Mouse (Mus musculus) lung, adult 18-20 months (tissue): ENCODE results near the gene Pgap2.

ENCODE experiments used
- DNase-seq, 2 experiments: peaks; one replicate each; pipeline ENCODE4 v3.0.0; 2022; ENCODE audit warnings: mixed read lengths in 2 of 2

Gene Pgap2

DNA sequence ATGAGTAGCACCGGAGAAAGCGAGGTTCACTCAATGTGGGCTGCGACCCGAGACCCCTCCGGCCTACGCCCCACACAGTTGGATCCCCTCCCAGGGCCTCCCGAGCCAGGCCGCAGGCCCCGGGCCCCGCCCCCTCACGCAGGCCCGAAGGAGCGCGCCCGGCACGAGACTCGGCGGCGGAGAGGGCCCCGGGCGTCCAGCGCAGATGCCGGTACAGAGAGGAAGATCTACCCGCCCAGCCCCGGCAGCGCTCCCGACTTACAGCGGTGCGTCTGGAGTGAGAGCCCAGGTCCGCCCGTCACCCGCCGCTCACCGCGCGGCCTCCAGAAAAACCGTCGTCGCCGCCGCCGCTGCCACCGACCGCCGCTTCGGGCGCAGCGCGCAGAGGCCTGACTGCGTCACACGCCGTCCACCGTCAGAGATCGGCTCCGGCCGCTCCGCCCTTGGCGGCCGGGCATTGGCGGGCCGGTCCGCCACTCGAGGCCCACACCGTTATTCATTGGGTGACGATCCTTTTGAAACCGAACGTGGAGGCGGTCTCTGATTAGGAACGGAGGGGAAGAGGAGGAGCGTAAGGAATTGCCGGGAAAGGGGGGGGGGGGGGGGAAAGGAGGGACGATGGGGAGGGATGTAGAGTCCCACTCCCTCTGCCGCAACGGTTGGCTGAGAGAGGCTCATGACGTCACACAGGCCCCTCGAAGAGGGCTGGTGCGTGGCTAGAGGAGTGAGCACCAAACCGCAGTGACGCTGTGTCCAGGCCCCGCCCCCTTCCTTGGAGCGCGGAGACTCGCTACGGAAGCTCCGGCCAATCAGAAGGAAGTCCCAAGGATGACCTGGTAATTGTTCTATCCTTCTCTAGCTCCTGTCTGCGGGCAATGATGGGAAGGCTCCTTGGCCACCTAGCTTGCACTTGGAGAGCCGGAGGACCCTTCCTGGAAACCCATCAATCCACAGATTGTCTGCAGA lies at the start of gene Pgap2, which contains the start of gene Nup98:
Gene Pgap2 (plus strand): TSS at position 453 of the 966 bp plus-strand sequence.
Gene Nup98 (minus strand): TSS at position 421 of the 966 bp plus-strand sequence.
- DNase-seq, result peak; percentile 99 to 100

- no peak for DNase-seq
Measured at GRCm38 (mm10) chr7:102170300-102170699, 39.7 kb upstream of the Pgap2 start.

DNA sequence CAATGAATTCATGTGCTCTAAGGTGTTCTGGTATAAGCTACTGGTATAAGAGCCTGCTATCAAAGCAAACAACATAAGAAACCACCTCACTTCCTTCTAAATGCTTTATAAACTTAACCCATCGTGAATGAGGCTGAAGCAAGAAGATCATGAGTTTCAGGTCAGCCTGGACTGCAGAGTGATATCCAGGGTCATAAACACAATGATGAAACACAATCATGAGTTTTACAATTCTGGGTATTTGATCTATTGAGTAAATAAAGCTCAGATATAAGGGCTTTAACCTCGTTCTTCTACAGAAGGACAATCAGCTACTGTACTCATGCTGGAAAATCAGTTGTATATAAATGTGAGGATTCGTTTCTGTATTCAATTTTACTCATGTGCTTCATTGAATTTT lies 26.2 kb upstream of the Pgap2 start:
- DNase-seq, result no peak

- no peak for DNase-seq
Measured at GRCm38 (mm10) chr7:102192356-102192755, 17.7 kb upstream of the Pgap2 start.

DNA sequence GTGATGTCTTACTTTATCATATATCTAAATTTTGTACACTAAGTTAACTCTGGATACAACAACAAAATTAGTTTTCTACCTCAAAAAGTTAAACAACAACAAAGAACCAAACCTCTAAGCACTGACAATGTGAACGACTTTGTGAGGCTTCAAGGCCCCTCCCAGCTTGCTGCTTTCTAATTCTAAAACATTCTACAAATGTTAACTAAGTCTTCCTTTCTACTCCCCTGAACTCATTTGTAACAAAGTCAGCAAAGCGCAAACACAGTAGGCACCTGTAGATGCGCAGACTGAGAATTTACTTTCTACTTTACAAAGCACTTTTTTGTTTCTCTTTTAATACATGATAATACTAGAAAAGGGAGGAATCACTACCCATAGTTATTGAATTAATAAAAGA lies 9.4 kb upstream of the Pgap2 start:
- no peak for DNase-seq

DNA sequence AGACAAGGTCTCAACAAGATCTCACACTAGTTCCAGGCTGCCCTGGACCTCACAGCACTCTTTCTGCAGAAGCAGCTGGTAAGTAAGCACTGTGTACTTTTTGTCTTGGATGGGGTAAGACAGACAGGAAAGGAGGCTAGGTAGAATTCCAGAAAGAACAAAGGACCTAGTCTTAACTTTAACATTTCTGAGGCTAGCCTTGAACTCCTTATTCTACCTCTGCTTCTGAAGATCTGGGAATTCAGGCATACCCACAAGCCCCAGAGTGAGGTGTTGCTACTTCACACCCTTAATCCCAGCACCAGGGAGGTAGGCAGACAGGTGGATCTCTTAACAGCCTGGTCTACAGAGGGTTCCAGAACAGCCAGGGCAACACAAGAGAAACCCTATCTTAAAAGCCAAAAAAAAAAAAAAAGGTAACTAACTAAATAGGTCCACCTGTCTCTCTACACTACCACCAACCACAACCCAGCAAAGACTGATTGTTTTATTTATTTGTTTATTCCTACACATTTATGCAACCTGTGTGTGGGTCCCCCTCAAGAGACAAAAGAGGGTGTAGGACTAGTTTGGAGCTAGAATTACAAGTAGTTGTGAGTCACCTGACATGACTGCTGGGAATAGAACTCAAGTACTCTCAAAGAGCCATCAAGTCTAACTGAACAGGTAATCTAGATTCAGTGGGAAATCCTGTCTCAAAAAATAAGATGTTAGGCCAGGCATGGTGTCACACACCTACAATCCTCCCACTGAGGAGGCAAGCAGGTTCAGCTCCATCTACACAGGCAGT lies 8.8 kb upstream of the Pgap2 start:
- DNase-seq, result peak in 1 of 2 experiments; percentile 33

DNA sequence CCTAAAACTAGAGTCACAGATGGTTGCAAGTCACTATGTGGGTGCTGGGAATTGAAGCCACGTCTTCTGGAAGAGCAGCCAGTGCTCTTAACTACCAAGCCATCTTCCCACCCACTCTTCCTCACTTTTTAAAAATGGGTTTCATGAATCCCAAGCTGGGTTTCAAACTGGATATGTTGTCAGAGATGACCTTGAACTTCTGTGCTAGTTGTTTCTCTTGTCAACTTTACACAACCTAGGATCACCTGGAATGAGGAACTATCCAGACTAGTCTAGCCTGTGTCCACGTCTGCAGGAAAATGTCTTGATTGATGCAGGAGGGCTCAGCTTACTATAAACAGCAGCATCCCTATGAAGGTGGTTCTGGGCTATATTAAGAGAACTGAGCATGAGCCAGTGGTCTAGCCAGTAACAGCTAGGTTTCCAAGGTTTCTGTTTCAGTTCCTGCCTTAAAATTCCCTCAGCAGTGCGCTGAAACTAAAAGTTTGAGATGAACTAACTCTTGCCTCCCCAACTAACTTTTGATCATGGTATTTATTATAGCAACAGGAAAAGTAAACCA lies 5.6 kb upstream of the Pgap2 start:
- DNase-seq, result no peak

- no peak for DNase-seq
Measured at GRCm38 (mm10) chr7:102205646-102206045, 4.4 kb upstream of the Pgap2 start.

- no peak for DNase-seq
Measured at GRCm38 (mm10) chr7:102208806-102209363, 1.1 kb upstream of the Pgap2 start.

- DNase-seq, result no peak
Measured at GRCm38 (mm10) chr7:102211071-102211470, 1.1 kb downstream of the Pgap2 start.

DNA sequence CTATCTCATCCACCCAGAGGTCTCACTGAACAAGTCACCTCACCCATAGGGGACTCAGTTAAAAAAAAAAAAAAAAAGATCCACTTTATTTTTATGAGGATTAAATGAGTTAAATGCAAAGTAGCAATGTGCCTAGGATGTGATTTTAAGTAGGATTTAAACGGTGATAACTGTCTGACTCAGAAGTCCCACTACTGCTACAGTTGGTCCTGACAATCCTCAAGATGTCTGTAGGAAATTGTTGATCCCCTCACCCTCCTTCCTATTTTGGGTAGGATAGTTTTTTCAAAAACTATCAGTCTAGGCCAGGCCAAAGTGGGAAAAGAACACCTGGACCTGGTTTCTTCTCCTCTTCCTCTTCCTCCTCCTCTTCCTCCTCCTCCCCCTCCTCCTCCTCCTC lies 11.9 kb downstream of the Pgap2 start:
- DNase-seq, result no peak

GRCm38 (mm10) chr7:102222336-102222735 lies 12.3 kb downstream of the Pgap2 start:
- peak; percentile 44 to 74 for DNase-seq

DNA sequence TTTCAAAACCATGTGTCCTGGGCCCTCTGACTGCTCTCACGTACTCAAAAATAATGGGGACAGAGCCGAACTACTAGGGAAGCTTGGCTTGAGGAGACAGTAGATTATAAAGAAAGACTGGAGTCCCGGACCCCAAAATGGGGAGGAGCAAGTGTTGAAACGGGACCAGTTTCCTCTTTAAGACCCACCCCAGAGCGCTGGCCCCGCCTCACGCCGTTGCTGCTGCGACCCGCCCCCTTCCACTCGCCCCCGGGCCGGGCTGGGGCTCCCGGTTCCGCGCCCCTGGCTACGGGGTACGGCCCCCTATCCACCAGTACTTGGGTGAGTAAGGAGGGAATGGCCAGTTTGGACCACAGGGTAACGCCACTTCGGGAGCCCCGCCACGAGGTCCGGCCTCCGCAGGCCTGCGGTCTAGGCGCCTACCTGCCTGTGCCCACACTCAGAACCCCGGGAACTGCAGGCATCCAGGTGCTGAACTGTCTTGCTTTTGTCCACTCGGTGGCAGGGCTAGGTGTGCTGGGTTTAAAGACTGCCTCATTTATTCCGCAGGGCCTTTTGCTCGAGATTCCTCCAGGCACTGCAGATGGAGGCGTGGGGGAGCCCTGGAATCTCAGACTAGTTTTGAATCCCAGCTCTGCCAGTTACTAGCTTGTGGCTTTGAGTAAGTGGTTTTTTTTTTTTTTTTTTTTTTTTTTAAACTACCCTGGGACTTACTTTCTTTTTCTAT lies 13.0 kb downstream of the Pgap2 start:
- DNase-seq, result peak; percentile 82 to 88

DNA sequence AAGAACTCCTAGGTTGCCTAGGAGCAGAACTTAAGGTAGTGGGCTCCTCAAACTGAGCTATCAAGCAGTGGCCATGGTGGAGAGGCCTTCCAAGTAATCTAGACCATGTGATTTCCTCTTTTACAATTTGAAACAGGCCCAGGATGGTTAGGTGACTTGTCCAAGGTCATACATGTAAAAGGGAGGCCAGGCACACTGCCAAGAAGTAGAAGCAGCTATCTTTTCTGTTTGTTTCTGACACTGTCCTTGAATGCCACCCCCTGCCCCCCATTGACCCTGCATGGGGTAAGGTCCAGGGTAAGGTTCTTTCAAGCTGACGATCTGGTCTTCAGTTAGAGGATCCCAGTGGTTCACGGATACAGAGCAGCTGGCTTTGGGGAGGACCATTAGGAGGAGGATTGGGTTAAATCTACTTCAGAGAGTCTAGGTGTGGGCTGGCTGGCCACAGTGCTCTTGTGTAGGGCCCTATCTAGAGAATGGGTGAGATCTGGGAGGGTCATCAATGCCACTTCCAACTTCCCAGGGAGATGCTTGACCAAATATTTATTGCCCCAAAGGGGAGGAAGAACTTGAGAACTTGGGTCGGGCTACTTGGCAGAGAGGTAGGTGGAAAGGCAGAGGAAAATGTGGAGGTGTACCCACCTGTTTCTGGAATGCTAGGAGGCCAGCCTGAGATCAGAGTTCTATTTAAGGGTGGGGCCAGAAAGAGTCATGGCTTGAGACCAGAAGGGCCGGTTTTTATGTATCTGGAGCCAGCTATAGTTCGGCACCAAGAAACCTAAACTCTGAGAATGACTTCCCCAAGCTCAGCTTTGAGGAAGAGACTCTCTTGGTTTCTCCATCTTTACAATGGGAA lies 14.1 kb downstream of the Pgap2 start:
- DNase-seq, result peak; percentile 66 to 77

DNA sequence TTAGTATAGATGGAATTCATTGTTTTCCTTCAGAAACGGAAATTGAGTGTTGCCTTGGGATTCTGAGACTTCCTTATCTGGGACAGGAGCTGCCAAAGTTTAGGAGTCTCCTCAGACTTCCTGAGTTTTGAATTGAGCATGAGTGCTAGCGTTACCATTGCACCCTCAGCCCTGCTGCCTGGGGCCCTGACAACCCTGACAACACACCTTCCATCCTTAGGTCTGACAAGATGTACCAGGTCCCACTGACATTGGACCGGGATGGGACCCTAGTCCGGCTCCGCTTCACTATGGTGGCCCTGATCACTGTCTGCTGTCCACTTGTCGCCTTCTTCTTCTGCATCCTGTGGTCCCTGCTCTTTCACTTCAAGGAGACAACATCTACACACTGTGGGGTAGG lies 16.0 kb downstream of the Pgap2 start:
- DNase-seq, result no peak

DNA sequence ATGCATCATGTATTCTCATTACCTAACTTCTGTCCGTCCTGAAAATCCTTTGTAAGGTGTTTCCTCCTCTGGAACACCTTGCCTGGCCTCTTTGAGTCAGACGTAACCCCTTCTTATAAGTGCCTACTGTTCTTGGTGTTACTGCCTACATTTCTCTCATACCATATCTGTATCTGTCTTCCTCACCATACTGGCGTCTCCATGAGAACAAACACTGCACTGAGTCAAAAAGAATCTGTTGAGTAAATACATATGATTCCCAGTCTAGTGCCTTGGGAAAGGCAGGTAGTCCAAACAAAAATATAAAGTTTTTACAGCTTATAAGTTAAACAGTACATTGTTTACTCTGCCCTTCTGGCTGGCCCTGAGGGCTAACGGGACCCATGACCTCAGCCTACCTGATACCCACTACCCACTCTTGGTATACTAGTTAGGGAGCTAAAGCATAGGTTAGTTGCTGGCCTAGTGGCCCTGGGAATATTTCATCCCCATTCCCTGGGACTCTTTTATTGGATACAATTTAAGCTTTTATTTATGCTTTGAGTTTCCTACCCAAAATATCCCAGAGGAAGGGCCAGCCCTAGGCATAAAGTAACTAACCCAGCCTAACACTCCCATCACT lies 18.2 kb downstream of the Pgap2 start:
- peak in 1 of 2 experiments; percentile 33 for DNase-seq

- DNase-seq, result peak; percentile 34 to 44
Measured at GRCm38 (mm10) chr7:102229814-102230213, 19.8 kb downstream of the Pgap2 start.

DNA sequence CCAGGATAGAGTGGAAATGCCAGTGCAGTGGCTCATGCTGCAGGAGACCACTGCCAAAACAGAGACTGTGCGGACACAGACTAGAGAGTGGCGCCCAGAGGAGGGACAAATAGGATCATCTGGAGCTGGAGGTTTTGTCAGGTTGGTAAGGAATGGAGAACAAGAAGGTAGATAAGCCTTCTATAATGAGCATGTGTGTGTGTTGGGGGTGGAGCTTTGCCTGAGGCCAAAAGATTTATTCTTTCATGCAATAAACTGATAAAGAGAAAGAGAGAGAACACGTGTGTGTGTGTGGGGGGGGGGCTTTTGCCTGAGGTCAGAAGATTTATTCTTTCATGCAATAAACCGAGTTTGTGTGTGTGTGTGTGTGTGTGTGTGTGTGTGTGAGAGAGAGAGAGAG lies 23.1 kb downstream of the Pgap2 start:
- no peak for DNase-seq

- DNase-seq, result no peak
Measured at GRCm38 (mm10) chr7:102238686-102239286, 28.8 kb downstream of the Pgap2 start.

GRCm38 (mm10) chr7:102239591-102239990 lies 29.6 kb downstream of the Pgap2 start:
- peak; percentile 32 to 43 for DNase-seq
